Mouse (Mus musculus) retina, embryonic 14.5 days (tissue): ENCODE measurements around the gene Insc.

ENCODE experiments used
- DNase-seq: peaks from one replicate; pipeline ENCODE4 v3.0.0-alpha.2; 2015; ENCODE audit warnings: low spot score

The Insc gene

DNA sequence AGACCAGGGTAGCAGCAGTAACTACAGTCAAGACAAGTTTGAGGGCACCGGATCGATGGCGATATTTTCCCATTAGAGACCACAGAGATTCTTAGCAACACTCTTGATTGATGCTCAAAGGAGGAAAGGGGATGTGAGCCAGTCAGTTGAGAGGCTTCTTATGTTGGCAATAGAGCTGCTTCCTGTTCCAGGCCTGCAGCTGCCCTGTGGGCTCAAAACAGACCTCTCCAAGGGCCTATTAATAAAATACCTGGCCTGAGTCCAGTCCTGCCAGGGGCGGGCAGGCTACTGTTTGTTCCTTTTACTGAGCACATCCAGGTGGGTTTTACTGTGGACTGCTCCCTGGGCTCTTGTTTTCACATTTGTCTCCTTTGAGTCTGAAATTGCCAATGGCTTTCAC lies 83.9 kb downstream of the Insc start:
- no peak for DNase-seq

DNA sequence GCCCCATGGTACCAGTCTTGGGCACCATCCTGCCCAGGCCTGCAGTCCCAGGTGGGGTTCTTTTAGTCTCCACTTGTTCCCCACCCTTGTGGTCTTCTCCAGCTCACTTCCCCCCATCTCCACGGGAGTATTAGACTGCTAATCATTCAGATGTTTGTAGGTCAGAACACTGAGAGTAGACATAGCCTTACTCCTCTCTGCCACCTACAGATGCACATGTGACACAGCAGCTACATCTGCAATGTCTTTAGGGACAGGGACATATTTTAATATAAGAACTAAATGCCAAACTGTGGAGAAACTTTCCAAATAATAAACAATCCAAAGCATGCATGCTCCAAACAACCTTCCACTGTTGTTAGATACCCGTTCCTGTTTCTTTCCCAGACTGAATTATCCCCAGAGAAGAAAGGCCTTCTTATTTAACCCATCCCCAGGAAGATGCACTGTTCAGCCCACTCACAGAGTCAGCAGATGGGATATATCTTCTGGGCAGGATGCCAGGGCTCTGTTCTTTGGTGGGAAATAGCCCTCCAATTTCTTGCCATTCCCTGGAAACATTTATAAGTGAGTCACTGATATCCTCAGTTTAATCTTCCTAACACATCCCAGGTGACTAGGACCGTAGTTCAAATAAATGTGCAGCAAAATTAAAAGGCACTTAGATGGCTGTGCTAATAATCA lies 88.9 kb downstream of the Insc start:
- no peak for DNase-seq

DNA sequence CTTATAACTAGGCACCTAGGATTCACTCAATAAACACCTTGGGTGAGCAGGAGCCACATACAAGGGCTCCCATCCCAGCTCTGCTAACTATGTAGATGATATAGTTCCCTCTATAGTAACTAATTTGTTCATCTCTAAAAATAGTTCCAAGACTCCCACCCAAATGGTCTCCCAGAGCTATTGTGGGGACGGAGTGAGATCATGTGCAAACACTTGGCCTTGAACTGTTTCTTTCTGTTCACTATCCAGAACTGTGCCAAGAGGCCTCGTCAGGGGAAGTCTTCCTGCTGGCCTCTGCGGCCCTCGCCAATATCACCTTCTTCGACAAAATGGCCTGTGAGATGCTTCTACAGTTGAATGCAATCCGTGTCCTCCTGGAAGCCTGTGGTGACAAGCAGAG lies 91.0 kb downstream of the Insc start:
- no peak for DNase-seq

DNA sequence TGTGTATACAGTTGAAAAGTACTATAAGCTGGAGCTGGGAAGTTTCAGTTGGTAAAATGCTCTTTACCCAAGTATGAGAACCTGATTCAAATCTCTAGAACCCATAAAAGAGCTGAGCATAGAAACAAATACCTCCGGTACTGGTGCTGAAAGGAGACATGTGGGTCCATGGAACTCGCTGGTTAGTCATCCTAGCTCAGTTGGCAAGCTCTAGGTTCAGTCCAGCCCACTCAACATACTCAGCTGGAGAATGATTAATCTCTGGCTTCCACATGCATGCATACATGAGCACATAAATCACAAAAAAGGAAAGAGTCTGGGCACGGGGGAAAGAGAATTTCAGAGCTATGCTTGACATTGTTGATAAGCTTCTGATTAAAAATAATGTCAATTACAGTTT lies 93.8 kb downstream of the Insc start:
- no peak for DNase-seq

DNA sequence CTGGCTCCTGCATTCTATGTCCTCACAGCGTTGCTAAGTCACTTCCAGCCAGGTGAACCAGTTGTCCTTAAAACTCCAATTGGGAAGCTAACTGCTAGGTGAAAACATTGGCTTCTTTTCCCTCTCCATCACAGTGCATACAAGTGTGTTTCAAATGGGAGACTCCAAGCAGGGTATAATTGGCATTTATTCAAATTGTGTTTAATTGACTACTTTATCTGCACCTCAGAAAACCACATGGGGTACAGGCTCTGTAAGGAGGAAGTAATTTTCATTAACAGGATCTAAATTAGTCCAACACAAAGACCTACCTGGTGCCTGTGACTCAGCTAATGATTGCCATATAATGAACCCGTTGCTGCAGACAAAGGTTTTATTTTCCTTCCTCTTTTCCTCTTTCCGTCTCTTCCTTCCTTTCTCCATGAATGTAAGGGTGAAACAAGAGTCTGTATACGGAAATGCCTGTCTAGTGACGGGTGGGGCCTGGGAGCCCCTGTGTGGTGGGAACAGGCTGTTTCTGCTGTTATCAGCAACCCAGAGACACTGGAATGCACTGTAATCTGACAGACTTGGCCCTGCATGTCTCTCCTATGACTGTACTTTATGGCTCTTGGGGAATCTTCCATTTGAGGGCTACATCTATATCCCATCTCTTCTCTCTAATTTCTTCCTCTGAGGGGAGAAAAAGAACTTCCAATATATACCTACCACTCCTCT lies 96.7 kb downstream of the Insc start:
- DNase-seq, result no peak

DNA sequence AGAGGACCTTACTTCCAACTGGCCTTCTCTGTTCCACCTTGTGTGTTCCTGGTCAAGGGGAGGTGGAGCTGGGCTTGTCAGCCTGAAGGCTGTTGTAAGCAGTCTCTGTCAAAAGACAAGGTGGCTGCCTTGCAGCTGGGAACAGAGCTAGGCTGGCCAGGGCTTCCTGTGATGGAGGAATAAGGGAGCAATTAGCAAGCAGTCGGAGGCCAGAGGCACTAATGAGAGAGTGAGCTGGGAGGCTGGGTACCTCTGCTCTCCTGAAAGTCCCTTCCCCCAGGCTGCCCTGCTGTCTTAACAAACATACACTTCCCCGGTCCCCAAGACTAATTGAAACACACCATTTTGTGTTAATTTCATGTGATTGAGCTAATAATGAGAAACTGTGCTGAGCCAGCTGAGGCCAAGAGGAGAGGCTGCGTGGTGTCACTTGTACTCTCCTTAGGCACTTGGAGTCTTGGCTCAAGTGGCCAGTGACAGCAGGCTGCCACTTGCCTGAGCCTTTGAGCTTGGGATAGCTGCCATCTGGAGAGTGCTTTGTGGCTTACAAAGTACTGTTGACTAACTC lies 99.2 kb downstream of the Insc start:
- DNase-seq, result peak; percentile 69

DNA sequence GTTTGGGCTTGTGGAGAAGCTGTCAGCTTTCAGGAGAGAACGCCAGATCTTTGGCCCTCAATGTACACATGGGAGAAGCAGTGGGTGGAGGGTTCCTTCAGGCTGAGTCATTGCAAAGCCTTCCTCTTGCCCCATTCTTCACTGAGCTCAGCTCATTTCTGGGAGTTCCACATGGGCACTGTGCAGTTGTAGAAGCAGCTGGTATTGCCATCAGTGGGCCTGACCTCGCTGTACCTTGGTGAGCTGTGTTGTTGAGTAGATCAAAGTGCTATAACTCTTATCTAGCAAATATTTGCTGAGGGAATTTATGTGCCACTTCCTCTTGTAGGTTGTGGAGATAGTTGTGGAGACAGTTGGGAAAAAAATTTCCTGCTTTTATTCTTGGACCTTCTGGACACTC lies 103.7 kb downstream of the Insc start:
- no peak for DNase-seq

DNA sequence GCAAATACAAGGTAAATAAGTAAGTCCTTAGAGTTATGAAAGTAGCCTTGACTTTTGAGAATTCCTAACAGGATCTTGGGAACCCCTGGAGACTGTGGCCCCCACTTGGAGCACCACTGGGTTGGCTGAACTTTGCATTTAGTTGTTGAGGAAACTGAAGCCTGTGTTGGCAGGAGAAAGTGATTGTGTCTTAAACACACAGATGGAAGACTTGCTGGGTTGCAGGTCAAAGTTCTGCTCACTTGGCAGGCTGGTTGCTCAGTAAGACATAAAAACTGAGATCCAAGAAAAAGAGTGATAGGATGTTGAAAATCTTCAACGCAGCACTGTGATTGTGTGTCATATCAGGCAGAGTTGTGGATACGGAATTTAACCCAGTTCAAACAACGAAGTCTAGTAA lies 108.9 kb downstream of the Insc start:
- no peak for DNase-seq

DNA sequence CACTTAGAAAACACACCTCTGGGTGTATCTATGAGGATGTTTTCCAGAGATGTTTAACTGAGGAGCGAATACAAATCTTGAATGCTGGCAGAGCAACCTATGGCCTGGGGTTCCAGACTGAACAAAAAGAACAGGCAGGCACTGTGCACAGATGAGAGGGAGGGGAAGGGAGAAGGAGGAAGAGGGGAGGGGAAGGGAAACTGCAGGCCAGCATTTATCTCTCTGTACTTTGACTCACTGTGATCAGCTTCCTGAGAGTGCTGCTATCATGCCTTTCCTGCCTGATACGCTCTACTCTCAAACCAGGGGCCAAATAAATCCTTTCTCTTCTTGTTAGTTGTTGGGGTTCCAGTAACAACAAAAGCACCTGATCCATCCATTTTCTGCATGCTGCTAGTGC lies 110.7 kb downstream of the Insc start:
- no peak for DNase-seq

DNA sequence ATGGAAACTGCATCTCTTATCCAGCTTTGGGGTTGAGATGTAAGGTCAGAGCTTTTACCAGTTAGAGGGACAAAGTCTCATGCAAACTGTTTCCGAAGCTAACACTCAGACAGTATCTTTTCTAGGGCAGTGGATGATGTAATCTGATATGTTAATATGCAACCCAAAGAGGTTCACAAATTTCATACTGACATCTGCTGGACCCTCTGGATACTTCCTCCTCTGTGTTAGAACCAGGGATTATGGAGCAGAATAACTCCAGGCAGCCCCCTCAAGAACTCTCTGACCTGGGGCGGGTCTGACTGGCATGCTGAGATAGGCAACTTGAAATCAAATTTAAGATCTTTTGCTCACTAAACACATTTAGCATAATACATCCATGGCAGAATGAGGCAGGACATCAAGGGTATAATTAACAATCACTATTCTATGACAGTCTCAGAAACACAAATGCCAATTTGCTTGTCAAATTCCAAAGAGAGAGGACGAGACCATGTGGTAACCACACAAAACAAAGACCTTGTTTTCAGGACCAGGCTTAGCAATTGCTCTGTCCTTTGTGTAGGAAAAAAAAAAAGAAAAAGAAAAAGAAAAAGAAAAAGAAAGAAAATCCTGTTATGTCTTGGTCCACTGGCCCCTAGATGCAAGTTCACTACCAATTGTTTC lies 117.5 kb downstream of the Insc start:
- DNase-seq, result no peak

DNA sequence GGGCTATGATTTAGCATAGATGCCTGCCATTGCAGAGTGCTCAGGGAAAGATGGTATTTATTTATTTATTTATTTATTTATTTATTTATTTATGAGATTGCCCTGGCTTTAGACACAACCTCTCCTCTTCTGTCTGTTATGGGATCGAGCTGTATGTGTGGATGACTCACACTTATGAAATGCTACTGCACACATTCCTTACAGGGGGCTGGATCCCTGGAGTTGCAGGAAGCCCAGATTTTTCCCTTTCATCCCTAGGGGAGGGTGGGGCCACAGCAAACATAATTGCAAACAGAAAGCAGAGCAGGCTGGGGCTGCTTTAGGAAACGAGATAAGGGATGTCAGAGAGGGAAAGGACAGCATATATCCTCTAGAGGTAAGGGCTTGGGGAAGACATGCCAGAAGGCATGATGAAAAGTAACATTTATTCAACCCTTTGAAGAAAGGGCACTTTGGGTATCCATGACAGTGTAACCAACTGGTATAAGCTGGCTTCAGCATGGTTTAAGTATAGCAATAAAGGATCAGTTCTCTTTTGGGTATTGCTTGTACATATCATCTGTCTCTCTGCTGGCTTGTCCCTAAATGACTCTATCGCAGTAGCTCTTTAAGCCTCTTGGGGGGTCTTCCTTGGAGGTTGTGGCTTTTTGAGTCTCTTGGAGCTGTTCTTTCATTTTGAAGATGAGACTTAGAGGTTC lies 130.0 kb downstream of the Insc start:
- DNase-seq, result no peak

DNA sequence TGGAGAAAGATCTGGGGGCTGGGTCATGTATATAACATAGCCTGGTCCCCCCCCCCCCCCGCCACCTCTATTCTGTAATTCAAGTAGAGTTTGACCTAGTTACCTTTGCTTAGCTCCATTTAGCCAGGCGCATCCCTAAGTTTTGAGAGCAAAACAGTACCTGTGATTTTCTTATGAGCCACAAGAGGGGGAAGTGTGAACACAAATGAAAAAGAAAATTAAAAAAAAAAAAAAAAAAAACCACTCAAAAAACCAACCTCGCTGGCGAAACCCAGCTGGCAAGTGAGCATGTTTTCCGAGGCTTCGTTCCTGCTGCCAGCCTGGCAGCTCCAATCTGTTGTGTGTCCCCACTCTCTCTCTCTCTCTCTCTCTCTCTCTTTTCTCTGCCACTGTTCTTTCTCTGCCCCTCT lies 130.5 kb downstream of the Insc start:
- DNase-seq, result peak; percentile 44

DNA sequence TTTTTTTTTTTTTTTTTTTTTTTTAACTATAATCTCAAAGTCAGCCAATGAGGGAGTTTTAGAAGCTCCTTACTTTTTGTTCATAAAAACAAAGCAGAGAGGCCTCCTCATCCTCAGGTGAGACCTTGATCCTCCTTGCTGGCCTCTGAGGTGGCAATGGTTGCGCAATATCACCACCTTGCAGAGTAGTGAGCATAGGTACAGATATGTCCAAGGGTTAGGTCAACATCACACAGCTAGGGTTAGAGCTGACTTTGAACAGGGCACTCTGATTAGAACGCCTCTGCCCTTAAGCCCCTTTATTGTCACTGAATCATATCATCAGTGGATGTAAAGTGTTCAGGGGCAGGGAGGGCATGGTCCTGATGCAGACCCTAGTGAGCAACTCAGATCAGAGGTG lies 131.1 kb downstream of the Insc start:
- DNase-seq, result no peak

DNA sequence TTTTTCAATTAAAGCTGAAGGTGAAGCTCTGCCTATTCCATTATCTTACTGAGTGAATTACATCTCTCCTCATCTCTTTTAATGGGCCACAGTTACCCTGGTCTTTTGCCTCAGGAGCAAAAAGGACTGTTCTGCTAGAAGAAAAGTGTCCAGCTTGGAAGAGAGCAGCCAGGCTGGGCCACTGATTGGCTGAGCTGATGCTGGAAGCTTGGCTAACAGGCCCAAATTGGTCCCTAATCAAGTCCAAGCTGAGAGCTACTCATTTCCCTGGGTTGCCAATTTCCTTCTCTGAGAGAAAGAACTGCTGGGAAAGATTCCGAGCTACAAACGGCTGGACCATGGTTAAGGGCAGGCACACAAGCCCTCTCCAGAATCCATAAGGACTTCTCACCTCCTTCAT lies 140.1 kb downstream of the Insc start:
- DNase-seq, result no peak

DNA sequence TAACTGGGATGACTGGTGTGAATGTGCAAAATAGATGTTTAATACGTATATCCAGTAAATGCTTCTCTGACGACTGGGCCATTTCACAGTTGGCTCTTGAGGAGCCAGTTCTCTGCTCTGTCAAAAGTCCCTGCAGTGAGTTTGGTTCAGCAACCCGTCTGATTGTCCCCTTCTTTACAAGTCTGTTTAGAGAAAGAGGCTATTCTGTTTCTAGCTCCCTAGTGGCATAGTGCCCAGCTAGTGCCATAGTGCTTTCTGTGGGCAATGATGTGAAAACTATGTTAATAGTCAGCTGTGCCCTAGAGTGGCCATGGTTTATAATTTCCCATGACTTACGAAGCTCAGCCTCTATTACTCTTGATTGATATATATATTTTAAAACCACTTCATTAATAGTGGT lies 143.4 kb downstream of the Insc start:
- no peak for DNase-seq

DNA sequence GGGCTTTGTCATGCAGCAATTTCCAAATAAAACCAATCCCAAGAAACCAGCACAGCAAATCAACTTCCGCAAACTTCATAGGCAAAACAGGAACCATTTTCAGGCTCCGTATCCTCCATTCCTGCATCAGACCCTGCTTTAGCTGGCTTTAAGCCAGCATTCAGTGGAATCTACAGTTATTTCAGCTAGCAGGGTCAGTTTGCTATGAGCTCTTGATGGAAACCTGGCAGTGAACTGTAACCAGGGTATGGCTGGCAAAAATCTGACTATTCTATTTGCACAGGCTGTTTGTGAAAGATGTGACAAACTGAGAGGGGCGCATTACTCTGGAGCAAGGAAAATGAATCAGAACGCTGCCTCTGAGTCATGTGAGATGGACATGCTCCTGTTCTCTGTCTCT lies 146.7 kb downstream of the Insc start:
- no peak for DNase-seq

DNA sequence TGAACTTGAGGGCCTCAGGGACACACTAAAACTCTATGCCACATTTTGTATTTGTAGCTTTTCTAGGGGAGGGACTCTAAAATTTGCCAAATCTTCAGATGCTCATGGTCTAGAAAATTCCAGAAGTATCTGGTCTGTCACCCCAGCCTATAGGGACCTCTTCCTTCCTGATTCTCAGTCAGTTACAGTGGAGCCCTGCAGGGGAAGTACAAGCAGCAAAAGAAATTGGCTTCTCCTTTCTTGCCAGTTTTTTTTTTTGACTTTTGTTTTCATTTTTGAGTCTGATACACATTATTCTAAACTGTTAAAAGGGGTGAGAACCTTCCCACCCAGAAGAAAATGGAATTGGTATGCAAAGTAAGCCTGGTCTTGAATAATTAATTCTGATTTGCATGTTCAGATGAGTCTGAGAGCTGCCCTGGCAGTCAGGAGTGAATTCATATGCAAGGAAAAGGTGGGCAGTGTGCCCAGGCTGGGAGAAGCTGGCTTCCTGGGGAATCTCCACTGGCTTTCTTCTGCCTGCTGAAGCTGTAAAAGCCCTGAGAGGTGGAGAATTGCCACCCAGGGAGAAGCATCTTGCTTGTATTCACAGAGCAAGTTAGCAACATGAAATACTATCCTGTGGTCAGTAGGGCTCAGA lies 149.2 kb downstream of the Insc start:
- DNase-seq, result no peak

DNA sequence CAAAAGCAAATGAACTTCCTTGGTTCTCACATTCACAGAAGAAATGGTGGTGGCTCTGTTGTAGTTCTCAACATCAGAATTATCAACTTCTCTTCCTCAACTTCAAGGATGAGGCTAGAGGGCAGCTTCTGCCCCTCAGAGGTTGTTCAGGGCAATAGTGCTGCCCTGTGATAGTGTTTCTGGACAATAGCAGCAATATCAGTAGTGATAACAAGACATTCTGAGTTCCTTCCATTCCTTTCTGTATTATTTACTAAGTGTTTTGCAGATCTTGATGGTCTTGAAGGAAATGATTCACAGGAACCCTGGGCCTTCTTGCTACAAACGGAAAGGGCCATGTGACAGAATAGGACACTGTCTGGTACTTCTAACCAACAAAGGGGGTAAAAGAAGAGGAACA lies 150.4 kb downstream of the Insc start:
- DNase-seq, result no peak

DNA sequence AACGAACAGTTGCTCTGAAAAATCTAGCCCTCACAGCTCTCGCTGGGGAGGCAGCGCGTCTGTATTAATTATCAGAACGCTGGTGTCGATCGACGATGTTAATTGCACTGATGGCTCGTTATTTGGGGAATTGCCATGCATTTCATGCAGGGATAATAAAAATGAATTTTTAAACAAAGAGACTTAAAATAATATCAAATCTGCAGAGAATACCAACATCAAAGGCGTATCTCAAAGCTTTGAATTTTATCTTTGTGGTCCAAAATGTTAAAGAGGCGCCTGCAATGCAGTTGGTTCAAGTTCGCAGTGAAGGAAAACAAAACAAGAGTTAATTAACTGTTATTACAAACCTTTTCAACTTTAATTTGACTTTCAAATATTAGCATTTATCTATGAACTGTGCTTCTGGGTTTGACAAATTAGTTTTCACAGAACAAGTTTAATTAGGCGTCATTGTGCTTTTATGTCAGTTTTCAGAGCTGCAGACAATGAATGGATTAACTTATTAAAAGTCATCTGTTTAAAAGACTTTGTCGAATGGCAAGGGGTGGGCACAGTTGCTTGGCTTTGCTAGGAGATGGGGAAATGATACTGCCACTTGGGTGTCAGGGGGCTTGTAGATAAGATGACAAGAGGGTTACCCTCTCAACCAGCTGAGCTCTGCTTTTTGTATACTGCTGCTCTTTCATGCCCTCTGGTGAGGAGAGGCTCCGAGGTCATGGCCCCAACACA lies 153.6 kb downstream of the Insc start:
- DNase-seq, result peak; percentile 33
